Mouse (Mus musculus): ENCODE data around the gene Marveld1. TPM values are rescaled to one million over a fixed set of nuclear protein-coding genes. Genes with fewer than 3 reads are reported as not detected.

Marveld1 gene
- total RNA-seq, 4 experiments from 2014 or later: 4.1 to 5.8 (median 4.5) TPM

GRCm38 (mm10) chr19:42170025-42170969 lies 23.1 kb downstream of the Marveld1 start:
- DNase-seq (ENCODE audit: low spot score in 2 of 2): peak; percentile 80 to 89

DNA sequence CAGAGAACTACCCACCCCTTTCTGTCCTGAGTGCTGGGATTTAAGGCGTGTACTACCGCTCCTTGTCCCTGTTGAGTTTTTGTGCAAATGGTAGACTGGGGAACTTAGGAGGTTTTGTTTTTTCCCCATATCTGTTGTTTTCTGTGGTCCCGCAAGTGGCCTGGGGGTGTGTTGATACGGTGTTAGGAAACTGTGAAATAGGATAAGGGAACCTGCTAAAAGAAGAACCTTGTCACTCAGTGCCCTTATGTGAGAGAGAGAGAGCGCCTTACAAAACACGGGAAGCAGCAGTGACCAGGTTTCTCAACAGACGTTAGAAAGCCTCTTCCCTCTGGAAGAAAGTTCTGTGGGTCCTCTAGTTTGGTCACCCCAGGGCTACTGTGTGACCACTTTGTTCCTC lies 29.6 kb downstream of the Marveld1 start:
- DNase-seq (ENCODE audit: low spot score in 2 of 2): no peak

DNA sequence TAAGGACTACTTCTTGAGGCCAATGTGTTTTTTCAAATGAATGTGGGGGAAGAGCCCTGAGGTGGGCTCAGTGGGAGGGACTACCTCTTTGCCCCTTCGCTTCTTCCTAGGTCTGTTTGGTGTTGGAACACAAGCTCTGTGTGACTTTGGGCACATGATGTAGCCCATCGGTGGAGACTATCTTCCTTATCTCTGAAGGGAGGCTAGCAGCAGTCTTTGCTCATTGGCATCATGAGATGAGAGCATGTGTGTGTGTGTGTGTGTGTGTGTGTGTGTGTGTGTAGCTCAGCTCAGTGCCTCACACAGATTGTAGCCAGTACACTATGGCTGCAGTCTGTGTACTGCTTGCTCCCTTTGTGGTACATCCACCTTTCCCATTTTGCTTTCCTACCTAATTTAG lies 30.3 kb downstream of the Marveld1 start:
- DNase-seq (ENCODE audit: low spot score in 2 of 2): no peak

- DNase-seq (ENCODE audit: low spot score in 2 of 2): no peak
Measured at GRCm38 (mm10) chr19:42179356-42179755, 32.2 kb downstream of the Marveld1 start.

- no peak for DNase-seq (ENCODE audit: low spot score in 2 of 2)
Measured at GRCm38 (mm10) chr19:42182673-42183072, 35.5 kb downstream of the Marveld1 start.

- DNase-seq (ENCODE audit: low spot score in 2 of 2): no peak
Measured at GRCm38 (mm10) chr19:42189735-42190134, 42.5 kb downstream of the Marveld1 start.

DNA sequence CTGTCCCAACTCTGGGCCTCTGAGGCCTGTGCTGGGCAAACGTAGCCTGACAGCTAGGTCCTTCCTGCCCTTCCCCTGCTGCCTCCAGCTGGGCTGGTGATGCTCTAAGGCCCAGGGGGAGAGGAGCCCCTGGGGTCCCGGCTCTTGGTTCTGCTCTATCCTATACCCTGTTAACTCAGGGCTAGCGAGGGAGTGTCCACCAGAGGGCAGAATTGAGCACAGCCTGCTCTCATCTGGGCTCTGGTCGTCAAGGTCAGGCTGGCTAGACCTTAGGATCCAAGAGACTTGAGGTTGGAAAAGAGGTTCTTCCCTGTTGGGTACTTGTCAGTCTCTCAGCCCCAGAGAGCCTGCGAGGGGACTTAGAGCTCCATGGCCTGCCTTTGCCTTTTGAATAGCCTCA lies 43.3 kb downstream of the Marveld1 start:
- DNase-seq (ENCODE audit: low spot score in 2 of 2): peak; percentile 37 to 44

- DNase-seq (ENCODE audit: low spot score in 2 of 2): no peak
Measured at GRCm38 (mm10) chr19:42193311-42193710, 46.1 kb downstream of the Marveld1 start.

- no peak for DNase-seq (ENCODE audit: low spot score in 2 of 2)
Measured at GRCm38 (mm10) chr19:42196378-42196777, 49.2 kb downstream of the Marveld1 start.

- DNase-seq (ENCODE audit: low spot score in 2 of 2): no peak
Measured at GRCm38 (mm10) chr19:42197066-42197465, 49.9 kb downstream of the Marveld1 start.

GRCm38 (mm10) chr19:42198026-42198425 lies 50.8 kb downstream of the Marveld1 start:
- DNase-seq (ENCODE audit: low spot score in 2 of 2): no peak

Other genes starting within 250 kb of the Marveld1 start
- gene Pgam1, start 235.5 kb upstream of the Marveld1 start, total RNA-seq (2022): 10 to 100 TPM; 11.0 to 34.9 (median 15.0) TPM
- 10 to 100 TPM; 16.0 to 21.6 (median 18.6) TPM for gene Exosc1, start 214.0 kb upstream of the Marveld1 start, total RNA-seq (2022)
- 10 to 100 TPM; 21.3 to 24.1 (median 23.2) TPM for gene Zdhhc16, start 213.9 kb upstream of the Marveld1 start, total RNA-seq (2022)
- 10 to 100 TPM in 2 of 4 experiments, 1 to 10 TPM in 2; 9.1 to 14.1 (median 9.8) TPM for gene Mms19, start 166.2 kb upstream of the Marveld1 start, total RNA-seq (2022)
- gene Ubtd1, start 165.6 kb upstream of the Marveld1 start, total RNA-seq (2022): 10 to 100 TPM; 15.0 to 17.5 (median 15.8) TPM
- gene Ankrd2, start 111.4 kb upstream of the Marveld1 start, total RNA-seq (2022): 100 to 1,000 TPM; 131 to 242 (median 170) TPM
- 1 to 10 TPM; 3.0 to 4.8 (median 3.7) TPM for gene Hoga1, start 101.8 kb upstream of the Marveld1 start, total RNA-seq (2022)
- gene 4933411K16Rik, start 95.2 kb upstream of the Marveld1 start, total RNA-seq (2022): under 1 TPM in 3 of 4 experiments, not detected in 1; 0.21 to 0.53 (median 0.36) TPM
- gene Morn4, start 61.0 kb upstream of the Marveld1 start, total RNA-seq (2022): 1 to 10 TPM; 3.3 to 7.6 (median 5.3) TPM
- gene Pi4k2a, start 56.9 kb upstream of the Marveld1 start, total RNA-seq (2022): 10 to 100 TPM; 13.5 to 16.1 (median 14.7) TPM
- gene Avpi1, start 18.3 kb upstream of the Marveld1 start, total RNA-seq (2022): 10 to 100 TPM in 1 of 4 experiments, 1 to 10 TPM in 3; 8.6 to 12.1 (median 9.2) TPM
- gene Zfyve27, start 16.6 kb downstream of the Marveld1 start, total RNA-seq (2022): 10 to 100 TPM; 10.4 to 13.2 (median 11.8) TPM
- 1 to 10 TPM; 1.8 to 7.4 (median 4.8) TPM for gene Sfrp5, start 54.9 kb downstream of the Marveld1 start, total RNA-seq (2022)
- gene Golga7b, start 100.2 kb downstream of the Marveld1 start, total RNA-seq (2022): 1 to 10 TPM; 1.6 to 4.2 (median 3.0) TPM

Measured in gastrocnemius, adult 8-10 months (tissue).